Mouse (Mus musculus) myocyte (in vitro differentiated cells): ENCODE results near the gene Aplp2.

Experiments used
- MYOD1 ChIP-seq, 3 experiments: IDR thresholded peaks; one replicate each; pipeline ENCODE4 v1.6.1; 2011; ENCODE audit warnings: control low read depth in 2 of 3, low read depth in 2 of 3, mild to moderate bottlenecking in 2 of 3, moderate library complexity in 1 of 3; ENCODE audit not compliant: insufficient read length in 2 of 3, control insufficient read depth in 1 of 3
- POLR2A ChIP-seq: IDR thresholded peaks from one replicate; pipeline ENCODE4 v1.6.1; 2011; ENCODE audit warnings: low read depth, mild to moderate bottlenecking, control low read depth, moderate library complexity; ENCODE audit not compliant: insufficient read length

DNA sequence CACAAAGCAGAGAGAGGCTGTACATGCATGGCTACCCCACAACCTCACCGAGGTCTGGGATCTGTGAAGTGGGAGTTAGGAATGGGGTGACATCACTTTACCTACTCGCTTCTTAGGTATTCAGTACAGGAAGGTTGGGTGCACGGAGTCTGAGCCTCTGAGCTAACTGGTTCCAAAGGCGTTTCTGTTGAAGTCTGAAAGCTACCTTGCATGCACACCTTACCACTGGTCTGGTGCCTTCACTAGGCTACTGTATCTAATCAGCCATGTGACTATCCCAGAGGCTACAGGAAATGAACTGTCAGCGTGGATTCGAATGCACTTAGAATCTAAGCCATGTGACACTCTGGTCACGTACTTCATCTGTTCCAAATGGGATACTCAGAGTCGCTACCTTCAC lies 55.0 kb downstream of the Aplp2 start:
- no peak for TF ChIP-seq POLR2A
- TF ChIP-seq MYOD1 (IDR thresholded peaks at IDR 0.05; ENCODE audit: control insufficient read depth in 1 of 3, insufficient read length in 2 of 3, low read depth in 2 of 3), result no peak
